Mouse (Mus musculus): ENCODE measurements around the gene Ppp1r14c.
"Not testable (repeated sequence)": the region's sequence is repeated elsewhere in the genome, so short reads cannot be mapped to it uniquely, and the experiment has no call there.

Gene Ppp1r14c

GRCm38 (mm10) chr10:3466135-3466626, 100.3 kb downstream of the Ppp1r14c start:
- no peak for DNase-seq (ENCODE audit: extremely low spot score, low spot score)

DNA sequence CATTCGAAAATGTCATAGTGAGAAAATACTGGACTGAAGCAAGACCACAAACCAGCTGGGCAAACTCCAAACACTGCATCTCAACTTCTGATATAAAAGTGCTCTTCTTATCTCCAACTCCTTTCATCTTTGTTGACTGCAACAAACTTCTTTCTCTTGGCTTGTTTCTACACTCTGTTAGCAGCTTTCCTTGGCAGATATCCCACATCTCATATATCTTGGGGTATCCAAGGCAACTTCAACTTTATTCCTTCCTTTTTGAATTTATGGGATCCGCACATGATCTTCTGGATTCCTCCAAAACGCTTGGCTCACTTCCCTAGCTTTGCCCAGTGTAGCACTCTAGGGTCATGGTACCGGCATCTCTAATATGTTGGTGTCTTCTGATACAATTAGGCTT, 102.7 kb downstream of the Ppp1r14c start:
- DNase-seq (ENCODE audit: extremely low spot score, low spot score), result no peak

GRCm38 (mm10) chr10:3476611-3477010, 110.8 kb downstream of the Ppp1r14c start:
- DNase-seq (ENCODE audit: extremely low spot score, low spot score), result no peak

- DNase-seq (ENCODE audit: extremely low spot score, low spot score), result no peak
Observed at GRCm38 (mm10) chr10:3479772-3480171, 113.9 kb downstream of the Ppp1r14c start.

GRCm38 (mm10) chr10:3490052-3490451, 124.2 kb downstream of the Ppp1r14c start:
- no peak for DNase-seq (ENCODE audit: extremely low spot score, low spot score)

DNA sequence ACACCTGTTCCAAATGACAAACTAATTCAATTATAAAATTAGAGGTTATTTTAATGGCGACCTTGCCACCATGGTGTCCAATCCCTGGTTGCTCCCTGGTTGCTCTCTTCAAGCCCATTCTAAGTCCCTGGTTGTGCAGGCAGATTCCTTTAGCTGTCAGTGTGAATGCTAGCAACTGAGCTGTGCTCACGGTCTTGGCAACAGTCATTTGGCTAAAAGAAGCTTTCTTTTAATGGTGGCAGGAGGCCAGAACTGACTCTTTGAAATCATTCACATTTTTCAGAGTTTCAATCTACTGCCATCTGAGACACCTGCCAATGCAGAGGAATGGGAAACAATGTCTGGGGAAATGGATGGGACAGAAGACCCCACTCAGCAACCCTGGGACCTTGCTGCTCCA, 130.9 kb downstream of the Ppp1r14c start:
- DNase-seq (ENCODE audit: extremely low spot score, low spot score), result no peak

DNA sequence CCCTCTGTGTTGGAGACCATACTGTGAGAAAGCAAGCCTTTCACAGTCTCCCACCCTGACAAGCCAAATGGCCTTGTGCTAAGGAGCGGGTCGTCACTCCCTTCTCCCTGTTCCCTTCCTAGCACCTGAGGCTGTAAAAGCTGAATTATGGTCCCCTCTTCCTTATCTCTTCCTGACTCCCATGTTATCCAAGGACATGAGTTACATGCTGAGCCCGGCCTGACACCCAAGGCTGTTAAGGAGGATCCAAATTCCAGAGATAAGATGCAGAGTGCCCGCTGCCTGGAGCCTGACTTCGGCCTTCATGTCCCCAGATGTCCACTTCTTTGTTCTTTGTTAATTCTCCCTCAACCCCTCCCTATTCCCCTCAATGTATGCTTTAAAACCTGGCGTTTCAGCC, 135.0 kb downstream of the Ppp1r14c start:
- not testable (repeated sequence) for DNase-seq (ENCODE audit: extremely low spot score, low spot score)

GRCm38 (mm10) chr10:3507484-3508221, 141.8 kb downstream of the Ppp1r14c start:
- no peak for DNase-seq (ENCODE audit: extremely low spot score, low spot score)

DNA sequence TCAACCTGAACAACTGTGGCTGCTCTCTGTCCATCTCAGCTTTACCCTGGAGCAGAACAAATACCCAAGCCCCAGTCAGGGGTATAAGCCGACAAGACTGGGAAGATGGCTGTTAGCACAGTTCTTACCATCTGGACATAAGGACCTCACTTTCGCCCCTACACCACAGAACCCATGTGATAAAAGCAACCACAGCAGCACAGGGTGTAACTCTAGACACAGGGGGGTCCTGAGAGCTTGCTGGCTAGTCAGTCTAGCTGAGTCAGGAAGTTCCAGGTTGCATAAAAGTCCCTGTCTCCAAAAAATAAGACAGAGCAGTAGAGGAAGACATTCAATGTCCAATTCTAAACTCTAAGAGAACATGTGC, 142.3 kb downstream of the Ppp1r14c start:
- DNase-seq (ENCODE audit: extremely low spot score, low spot score), result no peak

GRCm38 (mm10) chr10:3508746-3509145, 142.9 kb downstream of the Ppp1r14c start:
- no peak for DNase-seq (ENCODE audit: extremely low spot score, low spot score)

DNA sequence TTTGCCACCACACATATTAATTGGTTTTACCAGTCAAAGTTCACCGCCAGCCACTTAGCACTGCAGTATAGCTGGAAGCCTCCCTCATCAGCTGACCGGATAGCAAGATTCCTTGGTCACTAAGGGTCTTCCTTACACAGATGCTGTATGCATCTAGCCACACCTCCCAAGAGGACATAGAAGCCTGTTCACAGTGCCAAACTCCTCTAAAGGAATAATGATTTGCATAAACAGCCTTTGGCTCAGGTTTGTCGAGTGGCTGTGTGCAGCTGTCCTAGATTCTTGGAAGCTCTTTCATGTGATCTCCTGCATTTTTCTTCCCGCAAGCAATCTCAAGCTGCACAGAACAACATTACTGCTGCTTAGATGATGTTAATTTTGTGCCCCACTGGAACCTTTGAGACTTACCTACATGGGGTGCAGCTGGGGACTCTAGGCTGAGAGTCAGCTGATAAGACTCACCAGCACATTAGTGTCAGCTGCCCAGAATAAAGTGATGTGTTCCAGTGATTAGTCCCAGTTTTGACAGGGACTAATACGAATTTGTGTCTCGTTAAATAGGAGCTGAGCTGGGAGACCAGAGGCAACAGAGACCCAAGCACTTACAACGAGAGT, 143.9 kb downstream of the Ppp1r14c start:
- no peak for DNase-seq (ENCODE audit: extremely low spot score, low spot score)

DNA sequence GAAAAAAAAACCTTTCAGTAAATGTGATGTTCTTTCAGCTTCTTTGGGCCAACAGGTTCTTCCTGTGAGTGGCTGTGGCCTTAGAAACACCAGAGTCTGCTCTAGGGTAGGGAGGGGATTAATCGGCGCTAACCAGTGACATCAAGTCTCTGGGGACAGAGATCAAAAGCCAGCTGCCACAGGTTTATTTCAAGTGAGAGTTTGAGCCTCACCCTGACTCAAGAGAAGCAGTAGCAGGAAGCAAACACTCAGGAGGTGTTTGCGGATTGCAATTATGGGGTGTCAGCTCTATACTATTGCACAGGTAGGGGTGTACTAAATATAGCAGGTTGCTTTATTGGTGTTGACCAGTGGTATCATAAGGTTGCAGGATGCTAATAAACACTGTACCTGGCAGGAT, 144.6 kb downstream of the Ppp1r14c start:
- no peak for DNase-seq (ENCODE audit: extremely low spot score, low spot score)

DNA sequence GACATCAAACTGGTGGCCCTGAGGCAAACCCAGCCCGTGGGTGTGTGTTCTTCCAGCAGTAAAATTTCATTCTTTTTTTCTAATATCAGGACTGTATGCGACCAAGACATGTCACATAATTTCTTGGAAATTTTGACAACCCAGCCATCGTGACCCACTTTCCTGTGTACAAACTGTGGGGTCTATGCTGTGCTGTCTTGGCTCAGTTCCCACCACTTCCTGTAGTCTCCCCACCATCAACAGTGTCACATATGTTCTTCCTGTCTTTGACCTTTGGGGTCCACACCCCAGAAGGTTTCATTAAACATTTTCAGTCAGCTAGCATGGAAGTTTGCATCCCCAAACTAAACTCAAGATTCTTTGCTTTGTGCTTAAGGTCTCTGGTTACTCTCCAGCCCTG, 145.5 kb downstream of the Ppp1r14c start:
- DNase-seq (ENCODE audit: extremely low spot score, low spot score), result no peak

DNA sequence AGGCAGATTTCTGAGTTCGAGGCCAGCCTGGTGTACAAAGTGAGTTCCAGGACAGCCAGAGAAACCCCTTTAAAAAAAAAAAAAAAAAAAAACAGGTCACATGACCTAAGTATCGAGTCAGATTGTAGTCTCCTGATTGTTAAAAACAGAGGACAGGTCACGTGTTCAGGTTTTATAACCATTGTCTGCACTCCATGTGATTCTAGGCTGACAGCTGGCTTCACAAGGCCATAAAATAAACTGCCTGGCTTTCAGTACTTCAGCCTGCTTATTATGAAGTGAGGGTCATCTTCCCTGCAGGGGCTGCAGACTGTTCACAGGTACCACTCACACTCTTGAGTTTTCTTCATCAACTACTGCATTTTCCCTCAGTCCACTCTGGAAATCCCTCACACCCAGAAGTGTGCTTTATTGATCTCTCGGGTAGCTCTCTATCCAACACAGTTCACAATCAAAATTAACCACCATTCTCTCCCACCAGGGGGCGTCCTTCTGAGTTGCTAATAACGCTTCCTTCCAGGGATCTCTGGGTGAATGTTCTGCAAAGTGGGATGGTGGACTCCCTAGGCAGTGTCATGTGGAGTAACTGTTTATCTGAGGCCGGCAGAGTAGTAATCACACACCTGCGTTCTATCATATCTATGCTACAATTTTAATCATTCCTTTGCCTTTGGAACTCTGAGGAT, 146.9 kb downstream of the Ppp1r14c start:
- no peak for DNase-seq (ENCODE audit: extremely low spot score, low spot score)

- DNase-seq (ENCODE audit: extremely low spot score, low spot score), result no peak
Observed at GRCm38 (mm10) chr10:3513947-3514346, 148.1 kb downstream of the Ppp1r14c start.

Measured in neural tube, embryonic 10.5 days (tissue).